In genomic region chr3:154653454-154653853, GRCm38 (mm10) we compare ENCODE assay signal across 16 mouse cellular contexts. TPM values are rescaled to one million over a fixed set of nuclear protein-coding genes. Genes with fewer than 3 reads are reported as not detected.
A peak's percentile ranks its signal among the peaks of the same experiment; 100 is the strongest.
DNase-seq lines count a peak whose midpoint lies in the region; ATAC-seq lines count a peak whose summit lies in the region.
"Had no signal": no experiment of that assay in that cellular context is flagged by ENCODE, and none has a peak within 500 bp of the region (broad histone marks: within the 10 kb centered on the region; RNA-seq: fewer than 3 reads in every experiment).

No protein-coding gene starts in this region.

- H3K27ac ChIP-seq in neural tube, embryonic 11.5 days (ENCODE audit: low read depth, low read length), result no peak overlapping the region
- peak overlapping the region; percentile 41; the same call in 1 of the 2 replicates for H3K27ac ChIP-seq in hindbrain, embryonic 14.5 days
- H3K27ac ChIP-seq in midbrain, embryonic 15.5 days, result peak overlapping the region; percentile 66
- H3K27ac ChIP-seq: heart, adult 2 months; kidney, postnatal 0 days; limb, embryonic 10.5 days had no signal

- no peak overlapping the region for H3K4me2 ChIP-seq in neural tube, embryonic 11.5 days (ENCODE audit: low read depth)
- no peak overlapping the region for H3K4me2 ChIP-seq in hindbrain, embryonic 14.5 days (replicated peaks)
- 0 out of 2 replicates have a peak overlapping the region, but pooled peaks have one; percentile 26 for H3K4me2 ChIP-seq in midbrain, embryonic 15.5 days

- no peaks in the 10 kb centered on the region for H3K27me3 ChIP-seq in neural tube, embryonic 11.5 days (ENCODE audit: control insufficient read depth, insufficient read depth, low read length)
- no peaks in the 10 kb centered on the region for H3K27me3 ChIP-seq in hindbrain, embryonic 14.5 days (ENCODE audit: control insufficient read depth, insufficient read depth, low read length)
- H3K27me3 ChIP-seq in midbrain, embryonic 15.5 days (replicated peaks), result 0 out of 2 replicates have a peak, but pooled peaks cover 2% of the 10 kb centered on the region

- no peak overlapping the region for H3K4me3 ChIP-seq in neural tube, embryonic 11.5 days (ENCODE audit: low read depth, low read length)
- no peak overlapping the region for H3K4me3 ChIP-seq in hindbrain, embryonic 14.5 days (replicated peaks; ENCODE audit: low read length)
- H3K4me3 ChIP-seq in midbrain, embryonic 15.5 days, result no peak overlapping the region
- H3K4me3 ChIP-seq: heart, adult 2 months; limb, embryonic 10.5 days; myocyte had no signal

- no peak overlapping the region for H3K9ac ChIP-seq in neural tube, embryonic 11.5 days (ENCODE audit: low read length)
- H3K9ac ChIP-seq in hindbrain, embryonic 14.5 days, result no peak overlapping the region
- H3K9ac ChIP-seq in midbrain, embryonic 15.5 days, result no peak overlapping the region
- H3K9ac ChIP-seq: liver, postnatal 0 days had no signal

- no peaks in the 10 kb centered on the region for H3K9me3 ChIP-seq in neural tube, embryonic 11.5 days (ENCODE audit: control insufficient read depth, low read length)
- H3K9me3 ChIP-seq in hindbrain, embryonic 14.5 days (ENCODE audit: control insufficient read depth, low read length), result no peaks in the 10 kb centered on the region
- no peaks in the 10 kb centered on the region for H3K9me3 ChIP-seq in midbrain, embryonic 15.5 days
- H3K9me3 ChIP-seq: limb, embryonic 10.5 days had no signal

- no peaks in the 10 kb centered on the region for H3K36me3 ChIP-seq in neural tube, embryonic 11.5 days (ENCODE audit: control insufficient read depth, insufficient read depth, low read length)
- no peaks in the 10 kb centered on the region for H3K36me3 ChIP-seq in hindbrain, embryonic 14.5 days (replicated peaks; ENCODE audit: control insufficient read depth, insufficient read depth)
- H3K36me3 ChIP-seq in midbrain, embryonic 15.5 days (replicated peaks), result no peaks in the 10 kb centered on the region
- H3K36me3 ChIP-seq: limb, embryonic 10.5 days had no signal

- no peak for DNase-seq in neural tube, embryonic 11.5 days (ENCODE audit: low spot score)
- DNase-seq in neural tube, embryonic 10.5 days (ENCODE audit: extremely low spot score, low spot score), result no peak
- no peak for DNase-seq in hindbrain, embryonic 14.5 days (ENCODE audit: low spot score)
- DNase-seq in cerebellum, adult 8-10 months, result no peak
- DNase-seq: gastrocnemius, postnatal 25 days; spleen, adult 18-20 months had no signal

- H3K4me1 ChIP-seq in neural tube, embryonic 11.5 days (ENCODE audit: control insufficient read depth, insufficient read depth, low read length), result no peaks in the 10 kb centered on the region
- H3K4me1 ChIP-seq in hindbrain, embryonic 14.5 days (replicated peaks; ENCODE audit: control insufficient read depth, insufficient read depth, low read length), result peaks cover 23% of the 10 kb centered on the region
- H3K4me1 ChIP-seq in midbrain, embryonic 15.5 days, result peaks cover 30% of the 10 kb centered on the region

- 41% methylated on average over 5 of the region's 5 CpGs for WGBS in neural tube, embryonic 11.5 days
- 46% methylated on average over 5 of the region's 5 CpGs for WGBS in hindbrain, embryonic 14.5 days
- WGBS in midbrain, embryonic 15.5 days, result 37% methylated on average over 5 of the region's 5 CpGs

- ATAC-seq in neural tube, embryonic 11.5 days (ENCODE audit: insufficient read depth, low FRiP score, low TSS enrichment), result peak; percentile 7; the same call in 1 of the 2 replicates
- ATAC-seq in hindbrain, embryonic 14.5 days (ENCODE audit: low FRiP score), result no peak
- no peak for ATAC-seq in midbrain, embryonic 15.5 days (replicated peaks)
- no peak for ATAC-seq in CD4-positive, CD25-positive, alpha-beta regulatory T cell, adult 4 months
- ATAC-seq in monocyte, adult 5-6 weeks (replicated peaks; ENCODE audit: insufficient number of reproducible peaks, low FRiP score, low TSS enrichment, poor library complexity, severe bottlenecking), result no peak
- ATAC-seq: intestine, postnatal 0 days; liver, postnatal 0 days had no signal

RNA-seq across cellular contexts. Expression of gene Erich3, which starts 10.2 kb away (rescaled TPM):
- polyA plus RNA-seq in neural tube, embryonic 11.5 days (2014; fragmentation: Nextera tagmentation; extraction: Ambion mirVana), result 0.77 and 0.95 TPM in 2 replicates
- polyA plus RNA-seq in hindbrain, embryonic 14.5 days (2014; fragmentation: Nextera tagmentation; extraction: Ambion mirVana), result 2.0 and 2.1 TPM in 2 replicates
- polyA plus RNA-seq in midbrain, embryonic 15.5 days (2015; fragmentation: Nextera tagmentation; extraction: Ambion mirVana), result 1.8 and 2.4 TPM in 2 replicates
- polyA plus RNA-seq in CD4-positive, CD25-positive, alpha-beta regulatory T cell, adult 4 months (2017; shearing (Covaris generic)), result not detected
- total RNA-seq in monocyte, adult 5-6 weeks (2017), result not detected in 3 replicates
- total RNA-seq: gastrocnemius, postnatal 25 days had no signal
- polyA plus RNA-seq: kidney, postnatal 0 days; liver, adult 2 months; liver, postnatal 0 days; myocyte had no signal

RNA-seq across cellular contexts. Expression of gene Tyw3, which starts 56.5 kb away (rescaled TPM):
- polyA plus RNA-seq in neural tube, embryonic 11.5 days (2014; fragmentation: Nextera tagmentation; extraction: Ambion mirVana), result 19.0 and 24.4 TPM in 2 replicates
- polyA plus RNA-seq in hindbrain, embryonic 14.5 days (2014; fragmentation: Nextera tagmentation; extraction: Ambion mirVana), result 12.9 and 13.0 TPM in 2 replicates
- 12.4 and 14.1 TPM in 2 replicates for polyA plus RNA-seq in midbrain, embryonic 15.5 days (2015; fragmentation: Nextera tagmentation; extraction: Ambion mirVana)
- 1 to 10 TPM; 5.2 to 9.1 TPM for polyA plus RNA-seq in CD4-positive, CD25-positive, alpha-beta regulatory T cell, adult 4 months (2017; shearing (Covaris generic))
- total RNA-seq in monocyte, adult 5-6 weeks (2017), result 0.86 to 3.5 TPM (median 2.7 TPM) in 3 replicates

RNA-seq across cellular contexts. Expression of gene Cryz, which starts 56.9 kb away (rescaled TPM):
- polyA plus RNA-seq in neural tube, embryonic 11.5 days (2014; fragmentation: Nextera tagmentation; extraction: Ambion mirVana), result 17.6 and 18.2 TPM in 2 replicates
- polyA plus RNA-seq in hindbrain, embryonic 14.5 days (2014; fragmentation: Nextera tagmentation; extraction: Ambion mirVana), result 9.5 and 9.6 TPM in 2 replicates
- 9.2 and 10.0 TPM in 2 replicates for polyA plus RNA-seq in midbrain, embryonic 15.5 days (2015; fragmentation: Nextera tagmentation; extraction: Ambion mirVana)
- polyA plus RNA-seq in CD4-positive, CD25-positive, alpha-beta regulatory T cell, adult 4 months (2017; shearing (Covaris generic)), result 1 to 10 TPM; 3.6 to 4.1 TPM
- total RNA-seq in monocyte, adult 5-6 weeks (2017), result 0.67 to 3.1 TPM (median 1.8 TPM) in 3 replicates
